Mouse (Mus musculus): ENCODE measurements around the gene Tbxas1.

GRCm38 (mm10) chr6:38959502-38959901, 84.3 kb downstream of the Tbxas1 start:
- TF ChIP-seq CTCF (IDR thresholded peaks at IDR 0.05; ENCODE audit: low read depth) (no peak), EP300 (optimal IDR thresholded peaks at IDR 0.05) (no peak)
